Mouse (Mus musculus) CD8-positive naive resting alpha-beta T cell, adult 57 days (primary cell): ENCODE data around the gene Wnt11. TPM values are rescaled to one million over a fixed set of nuclear protein-coding genes. Genes with fewer than 3 reads are reported as not detected.

Source experiments
- total RNA-seq: library from RNA; stranded (reverse); gene quantifications from one replicate; pipeline ENCODE4 v1.2.4, GENCODE M21; 2023

Wnt11 gene
- total RNA-seq, result 0.43 TPM

DNA sequence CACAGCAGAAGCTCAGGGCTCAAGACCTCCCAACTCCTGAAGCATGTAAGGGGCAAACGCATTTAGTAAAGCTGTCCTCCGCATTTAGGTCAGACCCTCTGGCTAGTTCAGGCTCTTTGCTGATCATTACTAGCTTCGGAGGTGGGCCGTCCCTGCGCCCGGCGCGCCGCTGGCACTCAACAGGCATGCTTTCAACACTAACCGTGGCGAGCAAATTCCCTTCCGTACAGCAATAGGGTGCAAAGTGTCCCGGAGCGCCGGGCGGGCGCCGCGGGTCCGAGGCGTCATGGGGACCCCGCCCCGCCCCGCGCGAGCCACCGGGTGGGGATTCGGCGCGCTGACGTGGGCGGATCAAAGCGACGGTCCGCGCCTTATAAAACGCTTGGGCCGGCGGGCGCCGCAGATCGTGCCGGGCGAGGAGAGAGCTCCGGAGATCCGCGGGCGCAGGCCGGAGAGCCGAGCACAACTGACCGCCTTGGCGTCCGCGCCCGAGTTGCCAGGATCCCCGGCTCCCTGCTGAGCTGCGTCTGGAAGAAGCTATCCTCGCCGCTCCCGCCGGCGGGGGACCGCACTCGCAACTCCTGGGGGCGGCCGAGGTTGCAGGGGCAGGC is at the start of gene Wnt11:
Wnt11 (plus strand) TSS at position 402 of the 611 bp plus-strand sequence.

Other genes with a start within 250 kb of the Wnt11 start
- gene Emsy, start 178.3 kb upstream of the Wnt11 start, total RNA-seq, result 93.2 TPM
- gene Thap12, start 132.0 kb upstream of the Wnt11 start, total RNA-seq, result 55.3 TPM